Mouse (Mus musculus) thymus, adult 2 months (tissue): Measurements from ENCODE around the gene Wdr26. TPM values are rescaled to one million over a fixed set of nuclear protein-coding genes. Genes with fewer than 3 reads are reported as not detected.

Source experiments
- DNase-seq: peaks from one replicate; pipeline ENCODE4 v3.0.0; 2021
- H3K27ac ChIP-seq: fragments of 200-500 bp; 2 replicates; pipeline ENCODE4 v1.5.1; 2012; ENCODE audit warnings: low read length, control low read depth; ENCODE audit not compliant: control insufficient read depth, insufficient read depth
- H3K27me3 ChIP-seq: fragments of 200-500 bp; 2 replicates; pipeline ENCODE4 v1.6.1; 2012; ENCODE audit warnings: mild to moderate bottlenecking, low read length, moderate library complexity, mixed read lengths; ENCODE audit not compliant: control insufficient read depth, insufficient read depth
- H3K36me3 ChIP-seq: fragments of 200-500 bp; 2 replicates; pipeline ENCODE4 v1.6.1; 2012; ENCODE audit warnings: mild to moderate bottlenecking, low read length, moderate library complexity; ENCODE audit not compliant: control insufficient read depth, insufficient read depth
- H3K4me1 ChIP-seq: fragments of 200-500 bp; replicated peaks from 2 replicates; pipeline ENCODE4 v1.6.1; 2012; ENCODE audit warnings: low read length; ENCODE audit not compliant: control insufficient read depth, insufficient read depth
- H3K4me3 ChIP-seq: fragments of 200-500 bp; 2 replicates; pipeline ENCODE4 v1.5.1; 2012; ENCODE audit warnings: mild to moderate bottlenecking, low read length, control low read depth, moderate library complexity; ENCODE audit not compliant: control insufficient read depth, insufficient read depth
- CTCF ChIP-seq: fragments of 200-500 bp; IDR thresholded peaks from 2 replicates; pipeline ENCODE4 v1.5.1; 2012; ENCODE audit warnings: mild to moderate bottlenecking, control low read depth, low read length, moderate library complexity, borderline replicate concordance; ENCODE audit not compliant: control insufficient read depth, poor library complexity, insufficient read depth; ENCODE audit errors: extremely low read depth
- POLR2A ChIP-seq: fragments of 200-500 bp; IDR thresholded peaks from 2 replicates; pipeline ENCODE4 v1.6.1; 2012; ENCODE audit warnings: mild to moderate bottlenecking, low read length, control low read depth, moderate library complexity; ENCODE audit not compliant: control insufficient read depth, poor library complexity, insufficient read depth; ENCODE audit errors: extremely low read depth
- WGBS: fragments of 180-500 bp; shearing (Covaris S2); methylation state at CpG from one replicate; pipeline ENCODE4 v1.1.7; 2018; 5-methylcytosine and 5-hydroxymethylcytosine counted together
- polyA plus RNA-seq: library from polyadenylated mRNA; depleted of rRNA; stranded (reverse); fragments of >200 nt; gene quantifications from 2 replicates; pipeline ENCODE4 v1.2.3, GENCODE M21; 2012

The Wdr26 gene
- polyA plus RNA-seq, 1 experiment, result 62.4 TPM

DNA sequence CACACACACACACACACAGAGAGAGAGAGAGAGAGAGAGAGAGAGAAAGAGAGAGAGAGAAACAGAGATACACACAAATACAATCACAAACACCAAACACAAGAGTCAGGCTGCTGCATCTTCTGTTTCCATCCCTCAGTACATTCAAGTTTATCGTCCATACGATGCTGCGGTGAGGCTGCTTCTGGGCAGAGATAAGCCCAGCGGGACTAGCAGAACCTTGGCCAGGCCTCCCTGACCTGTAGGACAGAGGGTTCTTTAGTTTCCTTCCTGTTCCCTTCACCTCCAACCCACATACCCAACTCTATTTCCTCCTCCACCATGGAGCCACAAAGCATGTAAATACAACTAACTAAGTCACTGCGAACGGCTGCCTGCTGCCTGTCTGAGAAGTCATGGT is 37.7 kb upstream of the Wdr26 start:
- H3K36me3 ChIP-seq, result no peaks in the 10 kb centered on the region
- H3K4me3 ChIP-seq, result no peak overlapping the region
- peaks cover 4% of the 10 kb centered on the region for H3K4me1 ChIP-seq
- no peak for TF ChIP-seq CTCF
- no peak for TF ChIP-seq POLR2A
- WGBS, result 40% methylated on average over 6 of the region's 6 CpGs
- no peak for DNase-seq
- no peaks in the 10 kb centered on the region for H3K27me3 ChIP-seq
- no peak overlapping the region for H3K27ac ChIP-seq

DNA sequence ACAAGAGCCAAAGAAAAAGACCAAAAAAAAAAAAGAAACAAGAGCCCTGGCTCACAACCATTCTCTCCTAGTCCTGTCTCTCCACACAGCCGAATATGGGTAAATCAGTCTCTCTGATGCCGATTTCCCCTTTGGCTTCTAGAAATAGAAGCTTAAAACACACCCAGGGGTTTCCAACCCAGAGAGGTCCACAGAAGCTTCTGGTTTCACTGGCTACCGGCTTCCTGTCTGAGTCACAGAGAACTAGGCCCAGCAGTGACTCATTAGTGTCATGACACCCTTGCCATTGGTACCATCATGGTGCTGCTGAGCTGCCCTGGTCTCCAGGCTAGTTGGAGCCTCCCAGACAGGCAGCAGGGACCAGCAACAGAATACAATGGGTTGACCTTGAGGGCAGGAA is 35.4 kb upstream of the Wdr26 start:
- 23% methylated on average over 3 of the region's 3 CpGs for WGBS
- H3K27me3 ChIP-seq, result no peaks in the 10 kb centered on the region
- DNase-seq, result no peak
- H3K27ac ChIP-seq, result no peak overlapping the region
- no peak overlapping the region for H3K4me3 ChIP-seq
- TF ChIP-seq CTCF (no peak), POLR2A (no peak)
- H3K36me3 ChIP-seq, result no peaks in the 10 kb centered on the region
- peaks cover 4% of the 10 kb centered on the region for H3K4me1 ChIP-seq

DNA sequence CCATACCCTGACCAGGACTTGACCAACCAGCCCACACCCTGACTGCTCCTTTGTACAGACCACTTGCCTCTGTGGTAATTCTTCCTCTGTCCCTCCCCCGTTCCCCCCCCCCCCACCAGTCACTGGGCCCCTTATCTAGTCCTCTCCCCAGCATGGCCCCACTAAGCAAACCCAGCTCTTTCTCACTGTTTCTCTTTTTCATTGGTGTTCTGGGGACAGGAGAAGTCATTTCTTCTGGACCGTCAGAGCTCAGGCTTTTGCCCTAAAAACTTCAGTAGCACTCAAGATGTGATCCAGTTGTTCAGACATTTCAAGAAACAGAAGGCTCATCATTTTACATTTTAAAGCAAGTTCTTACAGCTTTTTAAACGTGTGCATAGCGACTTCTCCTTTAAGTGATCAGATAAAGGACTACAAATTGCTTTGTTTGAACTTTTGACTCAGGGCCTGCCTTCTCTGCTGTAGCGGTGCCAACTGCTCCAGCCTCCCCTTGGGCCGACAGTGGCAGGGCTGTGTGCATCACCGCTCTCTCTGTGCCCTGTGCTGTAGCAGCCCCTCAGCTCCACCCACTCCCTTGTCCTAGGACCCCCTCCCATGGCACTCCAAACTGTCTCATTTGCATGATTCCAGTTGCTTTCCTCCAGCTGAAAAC is 34.8 kb upstream of the Wdr26 start:
- DNase-seq, result no peak
- Histone ChIP-seq H3K4me1 (peaks cover 4% of the 10 kb centered on the region), H3K4me3 (no peak overlapping the region), H3K27ac (no peak overlapping the region), H3K36me3 (no peaks in the 10 kb centered on the region), H3K27me3 (no peaks in the 10 kb centered on the region)
- TF ChIP-seq POLR2A (no peak), CTCF (no peak)
- 43% methylated on average over 6 of the region's 7 CpGs for WGBS

GRCm38 (mm10) chr1:181245554-181246486 is 34.0 kb upstream of the Wdr26 start:
- WGBS, result 87% methylated on average over 11 of the region's 11 CpGs
- no peaks in the 10 kb centered on the region for H3K36me3 ChIP-seq
- no peak overlapping the region for H3K27ac ChIP-seq
- peaks cover 4% of the 10 kb centered on the region for H3K4me1 ChIP-seq
- DNase-seq, result no peak
- no peaks in the 10 kb centered on the region for H3K27me3 ChIP-seq
- no peak overlapping the region for H3K4me3 ChIP-seq
- TF ChIP-seq CTCF (no peak), POLR2A (no peak)

DNA sequence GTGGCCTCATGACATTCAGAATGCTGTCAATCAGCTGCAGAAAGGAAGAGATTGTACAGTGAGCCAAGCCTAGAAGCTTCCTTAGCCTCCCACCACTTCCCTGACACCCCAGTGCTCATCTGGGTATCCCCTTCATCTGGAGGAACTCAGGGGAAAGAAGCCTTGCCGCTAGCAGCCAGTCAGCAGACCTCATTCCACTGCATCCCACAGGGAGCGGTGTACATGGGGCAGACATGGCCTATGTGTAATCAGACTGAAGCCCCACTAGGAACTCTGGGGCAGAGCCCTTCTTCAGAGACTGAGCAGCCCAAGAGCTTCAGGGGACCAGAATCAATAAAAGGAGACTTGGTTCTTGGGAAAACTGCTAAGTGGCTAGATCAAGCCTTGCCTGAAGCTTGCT is 33.3 kb upstream of the Wdr26 start:
- no peak for DNase-seq
- H3K4me3 ChIP-seq, result no peak overlapping the region
- TF ChIP-seq POLR2A (no peak), CTCF (no peak)
- no peaks in the 10 kb centered on the region for H3K27me3 ChIP-seq
- peaks cover 4% of the 10 kb centered on the region for H3K4me1 ChIP-seq
- no peak overlapping the region for H3K27ac ChIP-seq
- H3K36me3 ChIP-seq, result no peaks in the 10 kb centered on the region
- 89% methylated on average over 2 of the region's 2 CpGs for WGBS

DNA sequence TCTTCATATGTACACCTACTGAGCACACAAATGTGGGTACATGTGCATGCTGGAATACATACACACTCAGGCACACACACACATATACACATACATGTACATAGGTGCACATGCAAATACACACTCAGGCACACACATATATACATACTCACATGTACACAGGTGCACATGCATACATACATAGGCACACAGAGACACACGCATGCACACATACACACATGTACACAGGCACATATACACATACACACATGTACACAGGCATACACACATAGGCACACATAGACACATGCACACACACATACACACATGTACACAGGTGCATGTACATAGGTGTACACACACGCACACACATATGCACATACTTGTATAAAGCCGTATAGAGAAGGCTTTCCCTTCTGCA is 29.4 kb upstream of the Wdr26 start:
- Histone ChIP-seq H3K36me3 (no peaks in the 10 kb centered on the region), H3K4me3 (no peak overlapping the region), H3K4me1 (peaks cover 4% of the 10 kb centered on the region; the same call in 1 of the 2 replicates), H3K27ac (no peak overlapping the region), H3K27me3 (no peaks in the 10 kb centered on the region)
- TF ChIP-seq POLR2A (no peak), CTCF (no peak)
- WGBS, result 98% methylated on average over 3 of the region's 3 CpGs
- DNase-seq, result no peak
